Mouse (Mus musculus) mouse trophoblast stem cell (cell line): ENCODE measurements at regions not wholly inside any gene's neighbourhood (a gene's known extent, or its start where the extent isn't known, plus 50 kb on each side); places are given as distances from the start of the nearest gene placed in this dataset.

ENCODE experiments used
- in situ Hi-C, 2 experiments: fragments of 300-500 bp; cut with MseI, MboI; formaldehyde crosslinking; loops; 2 replicates in 1 of 2; 3 replicates in 1 of 2; pipeline ENCODE4 v1.15.1; 2025

GRCm38 (mm10) chr2:166408806-166409205 is 253.3 kb upstream of the Sulf2 start:
- in situ Hi-C loops = no loop called here

- in situ Hi-C loops = no loop called here
Measured at GRCm38 (mm10) chr2:166408009-166408408, 252.5 kb upstream of the Sulf2 start.

- in situ Hi-C loops = no loop called here
Measured at GRCm38 (mm10) chr2:166406826-166407225, 251.4 kb upstream of the Sulf2 start.

DNA sequence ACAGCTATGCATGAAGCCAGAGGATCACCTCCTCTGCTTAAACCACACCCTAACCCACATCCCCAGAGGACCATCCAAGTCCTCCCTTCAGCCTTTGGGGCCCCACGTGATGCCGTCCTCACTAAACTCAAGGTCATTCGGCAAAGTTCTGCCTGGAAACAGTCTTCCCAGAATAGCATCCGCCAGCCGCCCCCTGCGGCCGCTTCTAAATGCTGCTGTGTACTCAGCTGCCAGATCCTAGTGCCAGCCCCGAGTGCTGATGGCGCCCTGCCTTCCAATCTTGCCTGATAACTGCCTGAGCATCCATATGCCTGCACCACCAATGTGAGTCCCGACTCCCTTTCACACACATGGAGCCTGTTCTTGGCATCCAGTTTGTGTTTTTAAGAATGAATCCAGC is 247.9 kb upstream of the Sulf2 start:
- in situ Hi-C loops = no loop called here

- in situ Hi-C loops = no loop called here
Measured at GRCm38 (mm10) chr2:166401860-166402259, 246.4 kb upstream of the Sulf2 start.

DNA sequence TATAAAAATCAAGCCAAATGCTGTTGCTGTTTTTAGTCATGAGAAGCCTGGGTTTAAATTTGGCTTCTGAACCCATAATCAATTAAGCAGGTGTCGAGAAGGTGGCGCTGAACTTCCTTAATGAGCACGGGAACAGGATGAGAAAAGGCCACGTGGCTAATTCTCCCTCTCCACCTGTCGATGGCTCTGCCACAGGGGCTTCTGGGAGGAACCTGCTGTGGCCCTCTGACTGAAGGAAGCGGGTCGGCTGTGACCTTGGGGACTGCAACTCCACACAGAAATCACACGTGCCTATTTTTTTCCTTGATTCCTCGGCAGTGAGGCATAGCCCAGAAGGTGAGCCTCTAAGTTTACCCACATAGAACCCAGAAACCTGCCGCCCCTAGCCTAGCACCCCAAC is 244.8 kb upstream of the Sulf2 start:
- in situ Hi-C loops = no loop called here

DNA sequence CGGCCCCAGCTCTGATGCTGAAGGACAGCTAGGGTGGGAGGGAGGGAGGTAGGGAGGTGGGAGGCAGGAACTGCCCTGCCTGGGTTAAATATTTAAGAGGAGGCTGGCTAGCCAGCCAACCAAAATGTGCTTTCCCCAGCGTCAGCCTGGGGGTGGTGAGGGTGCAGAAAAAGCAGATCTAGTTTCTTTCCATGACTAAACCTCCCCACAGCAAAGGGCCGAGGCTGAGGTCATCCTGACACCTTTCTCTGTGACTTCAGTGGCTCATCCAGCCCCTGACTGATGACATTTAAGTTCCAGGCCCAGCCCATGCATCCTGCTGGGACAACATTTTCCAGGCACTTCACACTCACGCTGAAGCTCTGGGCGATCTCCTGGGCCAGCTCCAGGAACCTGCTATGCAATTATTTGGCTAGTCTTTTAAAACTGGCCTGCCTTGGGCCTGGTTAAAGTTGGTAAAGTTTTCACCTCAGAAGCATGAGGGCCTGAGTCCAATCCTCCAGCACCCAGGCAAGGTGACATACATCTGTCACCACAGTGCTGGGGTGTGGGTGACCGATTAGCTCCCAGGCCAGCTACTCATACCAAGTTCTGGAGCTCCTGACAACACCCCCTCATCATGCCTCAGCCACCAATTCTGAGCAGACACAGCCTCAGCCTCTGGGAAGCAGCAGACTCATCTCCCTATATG is 243.8 kb upstream of the Sulf2 start:
- in situ Hi-C loops = no loop called here

DNA sequence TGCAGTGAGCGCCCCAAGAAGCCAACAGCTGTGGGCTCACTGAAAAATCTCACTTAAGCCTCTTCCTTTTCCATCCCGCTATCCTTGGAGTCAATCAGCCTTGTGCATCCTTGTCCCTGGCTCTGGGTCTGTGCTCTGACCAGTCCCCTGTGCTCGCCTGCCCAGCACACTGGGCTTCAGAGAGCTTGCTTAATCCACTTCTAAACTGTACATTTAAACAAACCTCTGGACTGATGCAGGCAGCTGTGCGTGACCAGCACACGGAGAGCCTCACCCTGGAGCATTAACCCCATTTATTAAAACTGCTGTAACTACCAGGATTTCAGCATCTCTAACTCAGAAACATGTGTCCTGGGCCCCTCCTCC is 243.3 kb upstream of the Sulf2 start:
- in situ Hi-C loops = no loop called here

- in situ Hi-C loops = no loop called here
Measured at GRCm38 (mm10) chr2:166398156-166398555, 242.7 kb upstream of the Sulf2 start.

GRCm38 (mm10) chr2:166394666-166395065 is 239.2 kb upstream of the Sulf2 start:
- in situ Hi-C loops = no loop called here

DNA sequence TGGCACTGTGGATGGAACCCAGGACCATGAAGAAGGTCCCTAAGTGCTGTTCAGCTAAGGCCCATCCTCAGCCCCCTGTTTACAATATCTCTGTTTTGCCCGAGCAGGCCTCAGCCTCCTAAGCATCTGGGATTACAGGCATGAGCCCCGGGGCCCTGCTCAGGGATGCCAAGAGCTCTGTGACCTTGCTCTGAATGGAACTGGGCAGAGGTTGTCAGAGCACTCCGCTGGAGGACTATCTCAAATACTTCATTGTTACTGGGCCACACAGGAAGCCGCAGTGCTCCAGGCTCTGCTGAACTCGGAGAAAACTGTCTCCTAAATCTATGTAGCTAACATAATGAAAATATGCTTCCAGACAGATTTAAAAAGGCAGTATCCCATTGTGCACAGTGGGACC is 235.7 kb upstream of the Sulf2 start:
- in situ Hi-C loops = no loop called here

DNA sequence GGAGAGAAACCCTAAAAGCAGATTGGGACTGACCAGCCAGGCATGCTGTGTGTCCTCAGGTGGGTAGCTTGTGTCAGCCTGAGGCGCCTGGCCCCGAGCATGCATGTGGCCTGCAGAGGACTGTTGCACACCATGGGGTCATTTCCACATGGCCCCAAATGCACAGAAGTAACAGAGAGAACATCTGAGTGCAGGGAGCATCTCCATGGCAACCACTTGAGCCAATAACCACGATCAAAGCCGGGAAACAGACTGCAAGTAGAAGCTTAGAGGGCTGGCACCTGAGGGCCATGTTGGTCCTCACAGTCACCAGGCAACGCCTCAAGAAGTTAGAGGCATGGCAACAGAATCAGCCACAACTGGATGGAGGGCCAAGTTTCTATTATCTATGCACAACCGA is 232.6 kb upstream of the Sulf2 start:
- in situ Hi-C loops = no loop called here

GRCm38 (mm10) chr2:166386817-166387216 is 231.4 kb upstream of the Sulf2 start:
- in situ Hi-C loops = no loop called here

GRCm38 (mm10) chr2:166384583-166384982 is 229.1 kb upstream of the Sulf2 start:
- in situ Hi-C loops = no loop called here

GRCm38 (mm10) chr2:166383356-166383755 is 227.9 kb upstream of the Sulf2 start:
- in situ Hi-C loops = no loop called here

DNA sequence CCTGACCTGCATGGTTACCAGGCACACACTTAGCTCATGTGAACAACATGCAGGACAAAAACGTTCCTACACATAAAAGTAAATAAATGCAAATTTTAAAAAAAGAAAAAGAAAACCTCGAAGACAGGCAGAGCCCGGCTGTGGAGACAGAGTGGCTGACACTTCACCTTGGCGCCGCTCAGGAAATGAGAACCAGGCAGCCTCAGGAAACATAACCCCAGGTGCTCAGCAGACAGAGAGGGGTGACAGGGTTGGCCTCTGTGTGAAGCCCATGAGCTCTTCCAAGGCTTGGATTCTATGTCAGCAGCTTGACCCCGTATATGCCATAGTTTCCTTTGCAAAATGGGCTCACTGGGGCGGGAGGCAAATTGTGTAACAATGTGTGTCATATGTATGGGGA is 226.7 kb upstream of the Sulf2 start:
- in situ Hi-C loops = no loop called here

GRCm38 (mm10) chr2:166380854-166381253 is 225.4 kb upstream of the Sulf2 start:
- in situ Hi-C loops = no loop called here

DNA sequence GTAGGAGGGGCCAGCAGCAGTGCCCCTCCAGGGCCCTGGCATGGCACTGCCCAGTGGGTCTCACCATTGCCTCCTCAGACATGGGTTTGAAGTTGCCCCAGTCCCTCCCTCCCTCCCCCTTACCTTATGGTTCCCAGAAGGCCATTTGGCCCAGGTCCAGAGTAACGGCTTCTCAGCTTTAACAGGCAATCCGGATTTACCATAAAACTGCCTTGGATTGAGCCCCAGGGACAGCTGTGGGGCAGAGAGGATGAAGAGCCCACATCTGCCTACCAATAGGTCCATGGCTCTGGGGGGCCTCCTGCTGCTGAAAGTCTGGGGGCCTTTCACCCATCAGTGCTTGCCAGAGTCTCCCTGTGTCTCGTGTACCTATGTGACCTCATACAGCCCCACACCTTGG is 222.9 kb upstream of the Sulf2 start:
- in situ Hi-C loops = no loop called here

GRCm38 (mm10) chr2:166377329-166377728 is 221.9 kb upstream of the Sulf2 start:
- in situ Hi-C loops = no loop called here

- in situ Hi-C loops = no loop called here
Measured at GRCm38 (mm10) chr2:166375639-166376038, 220.2 kb upstream of the Sulf2 start.

DNA sequence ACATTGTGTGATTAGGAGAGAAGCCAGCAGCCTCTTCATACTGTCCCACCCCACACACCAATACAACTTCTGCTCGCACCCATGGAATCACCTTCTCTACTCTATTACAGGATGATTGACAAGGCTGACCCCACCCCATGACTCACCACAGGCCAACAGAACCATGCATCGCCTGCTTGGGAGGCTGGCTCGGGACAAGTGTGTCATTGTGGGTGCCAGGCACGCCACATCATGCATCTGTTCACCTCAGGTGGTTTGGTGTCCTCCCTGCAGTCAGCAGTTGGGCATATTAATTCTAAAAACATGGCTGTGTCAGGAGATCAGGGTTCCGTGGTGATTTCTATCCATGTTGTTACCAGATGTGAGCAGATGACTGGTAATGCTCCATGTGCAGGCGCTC is 215.3 kb upstream of the Sulf2 start:
- in situ Hi-C loops = no loop called here

GRCm38 (mm10) chr2:166361645-166362044 is 206.2 kb upstream of the Sulf2 start:
- in situ Hi-C loops = no loop called here

GRCm38 (mm10) chr2:166360786-166361185 is 205.3 kb upstream of the Sulf2 start:
- in situ Hi-C loops = no loop called here

- in situ Hi-C loops = no loop called here
Measured at GRCm38 (mm10) chr2:166359995-166360394, 204.5 kb upstream of the Sulf2 start.
